Mouse (Mus musculus): ENCODE measurements around the gene Pth2.

DNA sequence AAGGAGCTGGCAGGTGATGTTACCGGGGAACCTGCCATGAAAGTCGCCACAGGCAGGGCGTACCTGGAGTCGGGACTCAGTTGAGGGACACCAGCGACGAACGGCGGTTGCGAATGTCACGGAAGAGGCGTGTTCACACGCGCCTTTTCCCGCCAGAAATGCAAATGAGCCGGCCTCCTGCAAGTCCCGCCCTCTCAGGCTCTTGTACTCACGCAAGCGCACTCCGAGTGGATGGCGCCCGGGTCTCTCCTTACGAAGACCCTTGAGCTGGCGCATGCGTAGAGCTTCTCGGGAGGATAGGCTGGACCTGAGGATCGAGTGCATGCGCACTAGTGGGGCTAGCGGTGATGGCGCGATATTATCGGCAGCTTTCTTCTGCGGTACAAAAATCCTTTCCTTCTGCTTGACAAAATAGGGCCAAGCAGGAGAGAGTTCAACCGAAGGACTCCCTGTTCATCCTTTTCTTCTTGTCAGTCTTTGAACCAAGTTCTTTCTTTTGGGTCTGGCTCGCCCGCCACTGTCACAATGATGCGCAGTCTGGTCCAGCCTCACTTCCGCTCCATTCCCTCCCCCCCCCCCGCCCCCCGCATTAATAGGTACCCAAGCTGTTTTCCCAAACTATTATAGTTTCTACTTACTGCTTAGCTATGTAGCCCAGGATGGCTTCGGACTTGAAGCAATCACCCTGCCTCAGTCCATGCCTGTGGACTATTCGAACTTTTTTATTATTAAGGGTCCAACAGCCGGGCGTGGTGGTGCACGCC, 23.8 kb downstream of the Pth2 start, which contains the start of gene Ccdc155:
- TF ChIP-seq POLR2A (IDR thresholded peaks at IDR 0.05; ENCODE audit: extremely low read depth, insufficient read depth, low read length) (no peak), CTCF (IDR thresholded peaks at IDR 0.05; ENCODE audit: low read depth, low read length) (no peak)
